Mouse (Mus musculus) small intestine, adult 2 months (tissue): Measurements from ENCODE around the gene Macrod1. TPM values are rescaled to one million over a fixed set of nuclear protein-coding genes. Genes with fewer than 3 reads are reported as not detected.

Experiments
- H3K27ac ChIP-seq: fragments of 200-500 bp; 2 replicates; pipeline ENCODE4 v1.5.1; 2012; ENCODE audit warnings: low read depth, low read length, control low read depth, inconsistent platforms; ENCODE audit not compliant: insufficient read depth
- H3K27me3 ChIP-seq: fragments of 200-500 bp; 2 replicates; pipeline ENCODE4 v1.6.1; 2012; ENCODE audit warnings: mild to moderate bottlenecking, moderate library complexity, low read length, inconsistent platforms; ENCODE audit not compliant: control insufficient read depth, insufficient read depth
- H3K36me3 ChIP-seq: fragments of 200-500 bp; 2 replicates; pipeline ENCODE4 v1.6.1; 2012; ENCODE audit warnings: mild to moderate bottlenecking, low read length, control low read depth, inconsistent platforms; ENCODE audit not compliant: control insufficient read depth, insufficient read depth
- H3K4me1 ChIP-seq: fragments of 200-500 bp; 2 replicates; pipeline ENCODE4 v1.6.1; 2012; ENCODE audit warnings: low read length, inconsistent platforms, mixed read lengths; ENCODE audit not compliant: control insufficient read depth, insufficient read depth, insufficient read length
- H3K4me3 ChIP-seq: fragments of 200-500 bp; 2 replicates; pipeline ENCODE4 v1.5.1; 2012; ENCODE audit warnings: low read depth, mild to moderate bottlenecking, control low read depth, inconsistent platforms, low read length, moderate library complexity
- CTCF ChIP-seq: fragments of 200-500 bp; IDR thresholded peaks from 2 replicates; pipeline ENCODE4 v1.5.1; 2012; ENCODE audit warnings: low read depth, mild to moderate bottlenecking, control low read depth, inconsistent platforms, low read length, moderate library complexity, mixed read lengths; ENCODE audit not compliant: insufficient replicate concordance, insufficient read length; ENCODE audit errors: extremely low read depth
- POLR2A ChIP-seq: fragments of 200-500 bp; IDR thresholded peaks from 2 replicates; pipeline ENCODE4 v1.6.1; 2012; ENCODE audit warnings: low read depth, mild to moderate bottlenecking, control low read depth, inconsistent platforms, low read length, moderate library complexity
- WGBS: fragments of 180-500 bp; shearing (Covaris S2); methylation state at CpG from one replicate; pipeline ENCODE4 v1.1.7; 2018; 5-methylcytosine and 5-hydroxymethylcytosine counted together
- polyA plus RNA-seq: library from polyadenylated mRNA; depleted of rRNA; stranded (reverse); fragments of >200 nt; gene quantifications from 2 replicates; pipeline ENCODE4 v1.2.3, GENCODE M21; 2012

Macrod1 gene
- polyA plus RNA-seq, 1 experiment, result 37.2 TPM

DNA sequence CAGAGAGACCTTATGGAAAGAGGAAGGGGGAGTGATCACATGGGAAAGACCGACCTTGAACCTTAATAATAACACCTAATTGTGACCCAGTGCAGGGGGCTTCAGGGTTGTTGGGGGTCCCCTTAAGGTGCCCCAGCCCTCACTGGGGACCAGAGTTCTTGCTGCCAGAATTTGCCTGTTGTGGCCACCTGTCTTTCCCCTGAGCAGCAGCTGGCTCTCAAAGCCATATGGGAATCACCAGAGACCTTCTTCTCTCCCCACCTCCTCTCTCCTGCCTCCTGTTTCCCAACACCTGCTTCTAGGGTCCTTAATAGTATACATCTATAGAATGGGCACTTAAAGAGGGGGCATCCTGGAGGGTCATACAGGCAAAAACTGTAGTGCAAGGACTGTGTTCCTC, 69.6 kb downstream of the Macrod1 start:
- H3K36me3 ChIP-seq, result no peaks in the 10 kb centered on the region
- H3K27me3 ChIP-seq, result no peaks in the 10 kb centered on the region
- H3K4me3 ChIP-seq, result no peak overlapping the region
- peaks cover 6% of the 10 kb centered on the region; the same call in 1 of the 2 replicates for H3K4me1 ChIP-seq
- no peak overlapping the region for H3K27ac ChIP-seq
- WGBS, result 69% methylated on average over 1 of the region's 1 CpGs
- no peak for TF ChIP-seq CTCF
- no peak for TF ChIP-seq POLR2A

DNA sequence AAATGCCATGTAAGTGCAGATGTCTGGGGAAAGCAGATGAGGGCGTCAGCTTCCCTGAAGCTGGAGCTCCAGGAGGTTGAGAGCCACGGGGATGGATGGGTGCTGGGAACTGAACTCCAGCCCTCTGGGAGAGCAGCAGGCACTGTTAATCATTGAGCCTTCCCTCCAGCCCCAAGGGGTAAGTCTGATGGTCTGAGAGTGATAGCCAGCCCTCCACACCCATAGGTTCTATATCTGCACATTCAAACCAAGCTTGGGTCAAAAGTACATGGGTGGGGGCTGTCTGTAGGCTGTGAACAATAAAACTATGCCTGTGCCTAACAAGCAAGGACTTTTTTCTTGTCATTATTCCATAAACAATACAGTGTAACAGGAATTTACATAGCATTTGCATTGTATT, 70.3 kb downstream of the Macrod1 start:
- no peak for TF ChIP-seq POLR2A
- TF ChIP-seq CTCF, result no peak
- Histone ChIP-seq H3K27me3 (no peaks in the 10 kb centered on the region), H3K27ac (no peak overlapping the region), H3K4me3 (no peak overlapping the region), H3K36me3 (no peaks in the 10 kb centered on the region), H3K4me1 (peaks cover 6% of the 10 kb centered on the region; the same call in 1 of the 2 replicates)
- WGBS, result 55% methylated on average over 2 of the region's 2 CpGs

GRCm38 (mm10) chr19:7128551-7129475, 72.2 kb downstream of the Macrod1 start:
- TF ChIP-seq CTCF, result no peak
- TF ChIP-seq POLR2A, result no peak
- H3K4me3 ChIP-seq, result no peak overlapping the region
- no peak overlapping the region for H3K27ac ChIP-seq
- 84% methylated on average over 19 of the region's 19 CpGs for WGBS
- H3K27me3 ChIP-seq, result no peaks in the 10 kb centered on the region
- H3K36me3 ChIP-seq, result no peaks in the 10 kb centered on the region
- peaks cover 3% of the 10 kb centered on the region; the same call in 1 of the 2 replicates for H3K4me1 ChIP-seq

DNA sequence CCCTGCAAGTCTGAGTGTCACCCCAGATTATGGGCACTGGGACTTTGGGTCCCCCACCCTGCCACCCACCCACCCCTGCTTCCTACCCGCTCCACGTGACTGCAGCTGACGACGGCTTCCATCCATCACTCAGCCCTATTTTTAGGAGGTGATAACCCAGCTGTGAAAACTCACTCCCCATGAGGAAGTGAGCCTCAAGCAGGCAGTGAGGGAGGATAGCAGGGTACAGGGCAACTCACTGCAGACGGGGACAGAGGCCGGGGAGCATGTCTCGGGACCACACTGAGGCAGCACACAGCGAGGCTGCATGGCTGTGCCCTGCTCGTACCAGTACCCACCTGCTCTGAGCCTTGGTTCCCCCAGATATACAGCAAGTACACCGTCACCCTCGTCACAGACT, 73.7 kb downstream of the Macrod1 start:
- 82% methylated on average over 11 of the region's 11 CpGs for WGBS
- Histone ChIP-seq H3K4me1 (peaks cover 9% of the 10 kb centered on the region), H3K4me3 (no peak overlapping the region), H3K27me3 (no peaks in the 10 kb centered on the region), H3K36me3 (no peaks in the 10 kb centered on the region), H3K27ac (no peak overlapping the region)
- TF ChIP-seq POLR2A (no peak), CTCF (no peak)

DNA sequence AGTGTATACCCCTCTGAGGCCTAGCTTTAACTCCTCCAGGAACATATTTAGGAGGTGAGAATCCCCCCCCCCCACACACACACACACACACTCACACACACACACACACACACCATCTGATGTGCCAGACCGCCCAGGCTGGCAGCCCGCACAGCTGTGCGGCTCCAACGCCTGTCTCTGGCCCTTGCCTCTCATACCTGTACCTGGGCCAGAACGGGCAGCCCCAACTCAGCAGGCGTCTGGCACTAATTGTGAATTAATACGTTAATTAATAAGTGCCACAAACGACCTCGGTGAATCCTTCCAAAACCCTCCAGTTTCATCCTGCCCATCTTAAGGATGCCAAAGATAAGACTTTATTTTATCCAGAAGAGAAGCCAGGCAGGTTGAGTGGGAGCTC, 76.8 kb downstream of the Macrod1 start:
- H3K4me3 ChIP-seq, result no peak overlapping the region
- H3K27ac ChIP-seq, result no peak overlapping the region
- 93% methylated on average over 9 of the region's 9 CpGs for WGBS
- peaks cover 19% of the 10 kb centered on the region for H3K4me1 ChIP-seq
- no peak for TF ChIP-seq CTCF
- no peak for TF ChIP-seq POLR2A
- H3K27me3 ChIP-seq, result no peaks in the 10 kb centered on the region
- H3K36me3 ChIP-seq, result no peaks in the 10 kb centered on the region

GRCm38 (mm10) chr19:7134631-7135091, 78.1 kb downstream of the Macrod1 start:
- H3K36me3 ChIP-seq, result no peaks in the 10 kb centered on the region
- TF ChIP-seq CTCF (no peak), POLR2A (no peak)
- H3K27me3 ChIP-seq, result no peaks in the 10 kb centered on the region
- whole genome bisulfite sequencing, result 43% methylated on average over 17 of the region's 17 CpGs
- no peak overlapping the region for H3K27ac ChIP-seq
- H3K4me1 ChIP-seq, result peaks cover 19% of the 10 kb centered on the region
- no peak overlapping the region for H3K4me3 ChIP-seq

- H3K4me1 ChIP-seq, result peaks cover 19% of the 10 kb centered on the region
Observed at GRCm38 (mm10) chr19:7135525-7135924, 78.9 kb downstream of the Macrod1 start.

More at GRCm38 (mm10) chr19:7135525-7135924, 78.9 kb downstream of the Macrod1 start:
- Histone ChIP-seq H3K4me3 (no peak overlapping the region), H3K27me3 (no peaks in the 10 kb centered on the region), H3K27ac (no peak overlapping the region), H3K36me3 (no peaks in the 10 kb centered on the region)
- 37% methylated on average over 9 of the region's 9 CpGs for WGBS
- no peak for TF ChIP-seq POLR2A
- TF ChIP-seq CTCF, result no peak
